Mouse (Mus musculus) small intestine, adult 2 months (tissue): ENCODE data around the gene Rtp4.

Experiments
- CTCF ChIP-seq: fragments of 200-500 bp; IDR thresholded peaks from 2 replicates; pipeline ENCODE4 v1.5.1; 2012; ENCODE audit warnings: low read depth, mild to moderate bottlenecking, control low read depth, inconsistent platforms, low read length, moderate library complexity, mixed read lengths; ENCODE audit not compliant: insufficient replicate concordance, insufficient read length; ENCODE audit errors: extremely low read depth
- POLR2A ChIP-seq: fragments of 200-500 bp; IDR thresholded peaks from 2 replicates; pipeline ENCODE4 v1.6.1; 2012; ENCODE audit warnings: low read depth, mild to moderate bottlenecking, control low read depth, inconsistent platforms, low read length, moderate library complexity

- no peak for TF ChIP-seq CTCF
- no peak for TF ChIP-seq POLR2A
Measured at GRCm38 (mm10) chr16:23550981-23551582, 31.0 kb downstream of the Rtp4 start.
